Mouse (Mus musculus) intestine, embryonic 16.5 days (tissue): ENCODE measurements around the gene Mogat2. TPM values are rescaled to one million over a fixed set of nuclear protein-coding genes. Genes with fewer than 3 reads are reported as not detected.

Experiments
- ATAC-seq: fragments of 200-750 bp; cut with Nextera tagmentation; 2 replicates; pipeline ENCODE4 v1.8.0; 2017; ENCODE audit warnings: moderate TSS enrichment, moderate library complexity
- H3K27ac ChIP-seq: fragments of 300-500 bp; sonication (generic); 2 replicates; pipeline ENCODE4 v1.5.1; 2014; ENCODE audit warnings: mild to moderate bottlenecking, low read length
- H3K27me3 ChIP-seq: fragments of 300-500 bp; sonication (generic); replicated peaks from 2 replicates; pipeline ENCODE4 v1.6.1; 2014; ENCODE audit warnings: low read length, control low read depth, mixed read lengths; ENCODE audit not compliant: control insufficient read depth, insufficient read depth
- H3K36me3 ChIP-seq: fragments of 300-500 bp; sonication (generic); 2 replicates; pipeline ENCODE4 v1.6.1; 2014; ENCODE audit warnings: low read length, control low read depth; ENCODE audit not compliant: control insufficient read depth, insufficient read depth
- H3K4me1 ChIP-seq: fragments of 300-500 bp; sonication (generic); 2 replicates; pipeline ENCODE4 v1.6.1; 2014; ENCODE audit warnings: low read length, control low read depth, mixed read lengths; ENCODE audit not compliant: control insufficient read depth, insufficient read depth
- H3K4me2 ChIP-seq: fragments of 300-500 bp; sonication (generic); 2 replicates; pipeline ENCODE4 v1.6.1; 2014; ENCODE audit warnings: low read depth, low read length, control low read depth
- H3K4me3 ChIP-seq: fragments of 300-500 bp; sonication (generic); 2 replicates; pipeline ENCODE4 v1.5.1; 2014; ENCODE audit warnings: mild to moderate bottlenecking, low read length
- H3K9ac ChIP-seq: fragments of 300-500 bp; sonication (generic); 2 replicates; pipeline ENCODE4 v1.6.1; 2014; ENCODE audit warnings: low read depth, low read length
- H3K9me3 ChIP-seq: fragments of 300-500 bp; sonication (generic); 2 replicates; pipeline ENCODE4 v1.6.1; 2016; ENCODE audit warnings: low read length, control low read depth; ENCODE audit not compliant: control insufficient read depth
- WGBS: fragments of 180-500 bp; shearing (Covaris S2); extraction: QIAGEN DNeasy Blood & Tissue Kit; methylation state at CpG from one replicate; pipeline ENCODE4 v1.1.7; 2014; 5-methylcytosine and 5-hydroxymethylcytosine counted together
- polyA plus RNA-seq: library from polyadenylated mRNA; unstranded; fragments of >200 nt; fragmentation: Nextera tagmentation; extraction: Ambion mirVana; gene quantifications from 2 replicates; pipeline ENCODE4 v1.2.1, GENCODE M21; 2015

Mogat2 gene
- polyA plus RNA-seq, 1 experiment from 2014 or later: 234 TPM

DNA sequence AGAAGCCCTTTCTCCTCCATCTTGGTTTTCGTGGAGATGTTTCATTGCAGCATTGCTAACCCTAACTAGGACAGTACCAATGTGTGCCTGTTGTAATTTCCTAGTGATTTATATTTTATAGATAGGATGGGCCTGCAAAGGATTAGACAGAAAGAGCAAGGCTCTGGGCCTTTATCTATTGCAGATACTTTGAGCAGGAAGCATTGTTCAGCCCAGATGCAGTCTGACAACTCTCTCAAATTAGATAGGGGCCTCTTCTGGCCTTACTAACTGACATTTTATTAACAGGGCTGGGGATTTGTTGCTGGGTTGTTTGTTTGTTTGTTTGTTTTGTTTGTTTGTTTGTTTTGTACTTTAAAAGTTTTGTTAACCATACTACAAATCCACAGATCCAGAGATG is 25.4 kb downstream of the Mogat2 start:
- no peak overlapping the region for H3K4me3 ChIP-seq
- ATAC-seq: no peak
- H3K9me3 ChIP-seq: no peaks in the 10 kb centered on the region
- no peaks in the 10 kb centered on the region for H3K36me3 ChIP-seq
- 89% methylated on average over 1 of the region's 1 CpGs for WGBS
- H3K27me3 ChIP-seq: no peaks in the 10 kb centered on the region
- peaks cover 15% of the 10 kb centered on the region; the same call in 1 of the 2 replicates for H3K4me1 ChIP-seq
- no peak overlapping the region for H3K27ac ChIP-seq
- H3K9ac ChIP-seq: no peak overlapping the region
- H3K4me2 ChIP-seq: no peak overlapping the region

DNA sequence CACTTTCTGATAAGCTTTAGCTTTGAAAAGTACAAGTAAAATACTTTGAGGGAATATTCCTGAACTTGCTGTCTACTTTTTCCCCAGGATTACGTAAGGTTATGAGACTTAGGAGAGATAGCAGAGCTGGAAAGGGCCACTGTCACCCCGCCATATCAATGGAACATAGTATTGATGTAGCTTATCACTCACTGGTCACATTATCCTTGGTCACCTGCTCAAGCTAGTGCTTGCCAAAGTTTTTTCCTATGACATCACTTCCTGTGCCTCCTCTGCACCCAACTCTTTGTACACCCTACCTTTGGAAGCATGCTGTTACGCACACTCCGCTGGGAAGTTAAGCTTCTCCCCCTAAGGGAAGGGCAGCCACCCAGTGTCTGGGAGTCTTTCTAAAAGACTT is 29.7 kb downstream of the Mogat2 start:
- Histone ChIP-seq H3K9ac (no peak overlapping the region), H3K36me3 (no peaks in the 10 kb centered on the region), H3K27ac (peak overlapping the region; percentile 7; the same call in 1 of the 2 replicates), H3K9me3 (no peaks in the 10 kb centered on the region), H3K4me2 (no peak overlapping the region), H3K4me3 (no peak overlapping the region), H3K4me1 (no peaks in the 10 kb centered on the region), H3K27me3 (no peaks in the 10 kb centered on the region)
- peak; percentile 76 for ATAC-seq
- WGBS: 76% methylated on average over 4 of the region's 4 CpGs

- 0 out of 2 replicates have a peak, but pooled peaks have one; percentile 22 for ATAC-seq
Observed at GRCm38 (mm10) chr7:99206364-99206763, 32.1 kb downstream of the Mogat2 start.

GRCm38 (mm10) chr7:99202163-99202562 is 36.3 kb downstream of the Mogat2 start:
- ATAC-seq: no peak
- Histone ChIP-seq H3K27ac (no peak overlapping the region), H3K4me2 (no peak overlapping the region), H3K27me3 (no peaks in the 10 kb centered on the region), H3K9me3 (no peaks in the 10 kb centered on the region), H3K4me3 (no peak overlapping the region), H3K4me1 (peaks cover 19% of the 10 kb centered on the region), H3K9ac (no peak overlapping the region), H3K36me3 (no peaks in the 10 kb centered on the region)
- 81% methylated on average over 7 of the region's 7 CpGs for WGBS

More at GRCm38 (mm10) chr7:99206364-99206763, 32.1 kb downstream of the Mogat2 start:
- no peaks in the 10 kb centered on the region for H3K9me3 ChIP-seq
- H3K4me3 ChIP-seq: no peak overlapping the region
- H3K4me2 ChIP-seq: no peak overlapping the region
- H3K4me1 ChIP-seq: peaks cover 7% of the 10 kb centered on the region
- WGBS: 57% methylated on average over 7 of the region's 7 CpGs
- H3K9ac ChIP-seq: no peak overlapping the region
- peak overlapping the region; percentile 2; the same call in 1 of the 2 replicates for H3K27ac ChIP-seq
- H3K36me3 ChIP-seq: no peaks in the 10 kb centered on the region
- H3K27me3 ChIP-seq: no peaks in the 10 kb centered on the region

GRCm38 (mm10) chr7:99200290-99200689 is 38.1 kb downstream of the Mogat2 start:
- H3K27ac ChIP-seq: no peak overlapping the region
- H3K36me3 ChIP-seq: no peaks in the 10 kb centered on the region
- no peak overlapping the region for H3K9ac ChIP-seq
- H3K4me3 ChIP-seq: no peak overlapping the region
- ATAC-seq: peak; percentile 80
- H3K9me3 ChIP-seq: no peaks in the 10 kb centered on the region
- H3K4me1 ChIP-seq: peaks cover 19% of the 10 kb centered on the region
- no peak overlapping the region for H3K4me2 ChIP-seq
- no peaks in the 10 kb centered on the region for H3K27me3 ChIP-seq
- WGBS: 18% methylated on average over 4 of the region's 4 CpGs

- ATAC-seq: peak; percentile 19; the same call in 1 of the 2 replicates
- Histone ChIP-seq H3K9me3 (no peaks in the 10 kb centered on the region), H3K4me1 (peaks cover 19% of the 10 kb centered on the region), H3K9ac (no peak overlapping the region), H3K36me3 (no peaks in the 10 kb centered on the region), H3K4me3 (no peak overlapping the region), H3K4me2 (no peak overlapping the region), H3K27me3 (no peaks in the 10 kb centered on the region), H3K27ac (no peak overlapping the region)
- WGBS: 72% methylated on average over 9 of the region's 9 CpGs
Observed at GRCm38 (mm10) chr7:99199451-99200175, 38.8 kb downstream of the Mogat2 start.

DNA sequence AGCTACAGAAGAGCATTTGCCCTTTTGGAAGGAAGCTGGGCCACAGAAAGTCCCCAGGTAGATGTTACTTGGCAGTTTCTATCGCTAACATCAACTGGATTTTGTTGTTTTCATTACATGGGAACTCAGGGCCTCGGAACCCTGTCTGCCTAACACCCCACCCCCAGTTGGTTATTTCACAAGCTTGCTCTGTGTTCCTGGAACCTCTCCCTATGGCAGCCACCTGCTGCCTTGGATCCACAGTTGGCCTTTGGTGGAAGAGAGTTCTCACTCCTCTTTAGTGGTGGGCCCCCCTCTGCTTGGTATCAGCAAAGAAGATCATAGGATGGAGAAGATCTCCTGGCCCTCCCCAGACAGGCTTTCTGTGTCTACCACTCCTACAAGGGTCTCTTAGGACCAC is 39.6 kb downstream of the Mogat2 start:
- no peak overlapping the region for H3K9ac ChIP-seq
- no peak overlapping the region for H3K4me3 ChIP-seq
- no peaks in the 10 kb centered on the region for H3K27me3 ChIP-seq
- no peak overlapping the region for H3K27ac ChIP-seq
- H3K4me2 ChIP-seq: no peak overlapping the region
- H3K4me1 ChIP-seq: peaks cover 19% of the 10 kb centered on the region
- no peaks in the 10 kb centered on the region for H3K36me3 ChIP-seq
- ATAC-seq: no peak
- H3K9me3 ChIP-seq: no peaks in the 10 kb centered on the region
- 92% methylated on average over 2 of the region's 2 CpGs for WGBS

GRCm38 (mm10) chr7:99194511-99194910 is 43.9 kb downstream of the Mogat2 start:
- no peaks in the 10 kb centered on the region for H3K36me3 ChIP-seq
- H3K4me3 ChIP-seq: no peak overlapping the region
- H3K4me1 ChIP-seq: no peaks in the 10 kb centered on the region; the same call in 1 of the 2 replicates
- 54% methylated on average over 2 of the region's 2 CpGs for WGBS
- H3K9ac ChIP-seq: no peak overlapping the region
- no peak for ATAC-seq
- H3K4me2 ChIP-seq: no peak overlapping the region
- H3K27me3 ChIP-seq: no peaks in the 10 kb centered on the region
- H3K27ac ChIP-seq: no peak overlapping the region
- no peaks in the 10 kb centered on the region for H3K9me3 ChIP-seq

DNA sequence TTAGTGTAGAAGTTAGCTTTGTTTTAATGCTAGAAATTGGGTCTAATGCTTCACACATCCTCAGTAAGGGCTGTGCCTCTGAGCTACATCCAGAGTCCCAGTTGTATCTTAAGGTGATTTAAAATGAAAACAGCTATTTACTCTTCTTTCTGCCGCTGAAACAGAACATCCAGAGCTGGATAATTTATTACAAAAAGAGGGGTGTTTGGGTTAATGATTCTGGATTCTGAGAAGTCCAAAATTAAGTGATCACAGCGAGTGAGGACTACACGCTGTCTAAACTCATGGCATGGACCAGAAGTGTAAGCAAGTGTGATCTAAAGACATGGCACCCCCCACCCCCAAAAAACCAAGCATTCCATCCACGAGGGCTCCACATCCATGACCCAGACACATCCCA is 44.5 kb downstream of the Mogat2 start:
- 83% methylated on average over 4 of the region's 4 CpGs for whole genome bisulfite sequencing
- H3K36me3 ChIP-seq: no peaks in the 10 kb centered on the region
- H3K27ac ChIP-seq: no peak overlapping the region
- H3K9ac ChIP-seq: no peak overlapping the region
- H3K27me3 ChIP-seq: no peaks in the 10 kb centered on the region
- no peak for ATAC-seq
- H3K9me3 ChIP-seq: no peaks in the 10 kb centered on the region
- no peak overlapping the region for H3K4me3 ChIP-seq
- no peaks in the 10 kb centered on the region; the same call in 1 of the 2 replicates for H3K4me1 ChIP-seq
- no peak overlapping the region for H3K4me2 ChIP-seq

GRCm38 (mm10) chr7:99191411-99191810 is 47.0 kb downstream of the Mogat2 start:
- no peaks in the 10 kb centered on the region; the same call in 1 of the 2 replicates for H3K4me1 ChIP-seq
- H3K9me3 ChIP-seq: no peaks in the 10 kb centered on the region
- no peak overlapping the region for H3K9ac ChIP-seq
- no peak for ATAC-seq
- H3K36me3 ChIP-seq: no peaks in the 10 kb centered on the region
- H3K4me2 ChIP-seq: no peak overlapping the region
- no peak overlapping the region for H3K4me3 ChIP-seq
- no peaks in the 10 kb centered on the region for H3K27me3 ChIP-seq
- H3K27ac ChIP-seq: no peak overlapping the region
